Mouse (Mus musculus): Measurements from ENCODE around the gene Pitpnc1.

Pitpnc1 gene

GRCm38 (mm10) chr11:107408886-107409285 is 61.6 kb downstream of the Pitpnc1 start:
- no peak for DNase-seq (ENCODE audit: low read depth, low spot score)

- DNase-seq (ENCODE audit: low read depth, low spot score): no peak
Observed at GRCm38 (mm10) chr11:107407698-107408097, 62.8 kb downstream of the Pitpnc1 start.

GRCm38 (mm10) chr11:107405606-107406333 is 64.7 kb downstream of the Pitpnc1 start:
- DNase-seq (ENCODE audit: low read depth, low spot score): no peak

DNA sequence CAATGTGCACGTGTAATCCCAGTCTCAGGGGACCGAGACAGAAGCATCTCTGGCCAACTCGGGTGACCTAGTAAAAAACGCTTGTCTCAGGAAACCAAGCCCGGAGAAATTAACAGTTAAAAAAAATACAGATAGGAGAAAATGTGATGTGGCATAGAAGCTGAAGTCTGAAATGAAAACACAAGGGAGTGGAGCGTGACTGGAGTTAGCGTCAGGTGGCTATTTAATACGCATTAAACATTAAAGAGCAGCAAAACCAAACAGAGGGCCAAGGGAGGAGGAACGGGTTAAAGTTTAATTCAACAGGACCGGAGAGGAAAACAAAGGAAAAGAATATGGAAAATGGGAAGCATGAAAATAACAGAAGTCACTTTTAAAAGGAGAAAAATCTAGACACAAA is 67.2 kb downstream of the Pitpnc1 start:
- DNase-seq (ENCODE audit: low read depth, low spot score): no peak

GRCm38 (mm10) chr11:107401839-107402590 is 68.5 kb downstream of the Pitpnc1 start:
- DNase-seq (ENCODE audit: low read depth, low spot score): no peak

GRCm38 (mm10) chr11:107400826-107401225 is 69.7 kb downstream of the Pitpnc1 start:
- no peak for DNase-seq (ENCODE audit: low read depth, low spot score)

DNA sequence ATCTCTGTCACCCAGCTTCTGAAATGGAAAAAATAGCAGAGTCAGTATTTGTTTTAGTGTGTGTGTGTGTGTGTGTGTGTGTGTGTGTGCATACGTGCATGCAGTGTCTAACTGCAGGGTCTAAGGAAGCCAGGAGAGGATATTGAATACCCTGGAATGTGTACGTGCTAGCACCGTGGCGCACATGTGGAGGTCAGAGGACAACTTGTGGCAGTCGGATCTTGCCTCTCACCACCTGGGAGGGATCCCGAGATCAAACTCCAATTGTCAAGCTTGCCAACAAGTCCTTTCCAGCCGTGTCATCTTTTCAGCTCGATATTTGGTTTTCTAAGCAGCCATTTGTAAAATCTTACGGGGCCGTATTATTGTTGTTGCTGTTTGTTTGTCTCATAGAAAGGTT is 70.5 kb downstream of the Pitpnc1 start:
- no peak for DNase-seq (ENCODE audit: low read depth, low spot score)

DNA sequence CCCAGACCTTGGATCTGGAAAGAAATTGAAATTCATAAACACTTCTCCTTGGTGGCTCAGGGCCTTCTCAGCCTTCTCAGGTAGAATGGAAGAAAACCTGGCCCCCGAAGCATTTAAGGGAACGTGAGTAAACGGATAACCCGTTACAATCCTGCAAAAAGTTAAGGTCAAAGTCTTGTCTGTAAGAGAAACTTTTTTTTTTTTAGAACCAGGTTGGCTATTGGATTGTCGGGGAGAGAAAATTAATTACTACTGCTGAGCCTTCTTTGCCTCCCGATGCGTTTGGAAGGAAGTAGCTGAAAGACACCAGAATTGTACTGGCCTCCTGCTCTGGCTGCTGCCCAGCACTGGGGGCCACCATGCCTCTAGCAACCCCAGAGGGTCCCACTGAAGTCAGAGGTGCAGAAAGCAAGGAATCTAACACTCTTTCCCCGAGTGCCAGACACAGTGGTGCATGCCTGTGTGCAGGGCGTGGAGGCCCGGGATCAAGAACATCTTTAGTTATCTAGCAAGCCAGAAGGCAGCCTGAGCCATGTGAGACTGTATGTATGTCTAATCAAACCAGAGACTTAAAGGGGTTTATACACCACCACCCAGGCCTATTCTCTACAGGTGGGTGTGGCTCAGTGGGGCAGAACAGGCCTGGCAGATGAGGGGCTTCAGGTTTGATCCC is 73.0 kb downstream of the Pitpnc1 start:
- DNase-seq (ENCODE audit: low read depth, low spot score): no peak

- no peak for DNase-seq (ENCODE audit: low read depth, low spot score)
Observed at GRCm38 (mm10) chr11:107394245-107394644, 76.3 kb downstream of the Pitpnc1 start.

DNA sequence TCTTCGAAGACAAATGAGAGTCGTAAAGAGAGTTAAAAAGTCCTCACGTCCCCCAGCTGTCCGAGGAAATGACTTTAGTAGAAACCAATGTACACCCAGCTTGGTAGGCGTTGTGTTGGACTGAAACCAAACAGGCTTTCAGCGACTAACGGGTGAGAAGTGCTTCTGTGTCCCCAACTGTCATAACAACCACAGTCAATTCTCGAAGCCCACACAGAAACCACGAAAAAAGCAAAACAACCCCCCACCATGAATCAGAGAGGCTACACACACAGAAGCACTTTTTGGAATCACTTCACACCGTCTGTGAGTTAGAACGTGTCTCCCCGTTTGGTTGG is 76.7 kb downstream of the Pitpnc1 start:
- no peak for DNase-seq (ENCODE audit: low read depth, low spot score)

- no peak for DNase-seq (ENCODE audit: low read depth, low spot score)
Observed at GRCm38 (mm10) chr11:107393154-107393827, 77.2 kb downstream of the Pitpnc1 start.

GRCm38 (mm10) chr11:107390540-107390939 is 80.0 kb downstream of the Pitpnc1 start:
- DNase-seq (ENCODE audit: low read depth, low spot score): no peak

- DNase-seq (ENCODE audit: low read depth, low spot score): no peak
Observed at GRCm38 (mm10) chr11:107390001-107390400, 80.5 kb downstream of the Pitpnc1 start.

DNA sequence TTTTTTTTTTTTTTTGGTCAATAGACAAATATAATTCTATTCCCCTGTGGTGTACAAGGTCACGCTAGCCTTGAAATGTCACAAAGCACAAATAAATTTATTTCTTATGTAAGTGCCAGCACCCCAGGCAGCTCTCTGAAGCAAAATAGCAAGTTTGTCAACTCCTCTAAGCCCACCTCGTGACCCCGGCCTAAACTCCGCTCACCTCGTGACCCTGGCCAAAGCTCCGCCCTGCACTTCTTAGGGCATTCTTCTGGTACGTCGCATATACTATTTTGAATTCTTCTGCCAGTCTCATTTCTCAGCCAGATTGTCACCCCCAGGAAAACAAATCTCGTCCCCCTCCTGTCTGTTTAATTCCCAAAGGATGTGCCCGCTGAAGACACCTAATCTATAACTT is 84.0 kb downstream of the Pitpnc1 start:
- DNase-seq (ENCODE audit: low read depth, low spot score): no peak

DNA sequence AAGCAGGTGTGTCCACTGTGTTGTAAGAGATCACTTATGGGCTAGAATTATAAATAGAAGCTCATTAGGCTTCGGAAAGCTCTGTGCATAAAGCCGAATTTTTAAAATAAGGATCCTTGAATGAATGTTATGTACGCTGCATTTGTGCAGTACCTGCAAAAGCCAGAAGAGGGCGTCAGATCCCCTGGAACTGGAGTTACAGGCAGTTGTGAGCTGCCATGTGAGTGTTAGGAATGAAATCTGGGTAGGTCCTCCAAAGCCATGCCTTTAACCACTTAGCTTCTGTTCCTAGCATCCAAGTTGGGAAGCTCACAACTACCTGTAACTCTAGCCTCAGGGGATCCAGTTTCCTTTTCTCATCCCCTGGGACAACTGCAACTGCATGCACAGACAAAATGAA is 85.2 kb downstream of the Pitpnc1 start:
- no peak for DNase-seq (ENCODE audit: low read depth, low spot score)

- no peak for DNase-seq (ENCODE audit: low read depth, low spot score)
Observed at GRCm38 (mm10) chr11:107383985-107384384, 86.5 kb downstream of the Pitpnc1 start.

- DNase-seq (ENCODE audit: low read depth, low spot score): no peak
Observed at GRCm38 (mm10) chr11:107379965-107380364, 90.5 kb downstream of the Pitpnc1 start.

DNA sequence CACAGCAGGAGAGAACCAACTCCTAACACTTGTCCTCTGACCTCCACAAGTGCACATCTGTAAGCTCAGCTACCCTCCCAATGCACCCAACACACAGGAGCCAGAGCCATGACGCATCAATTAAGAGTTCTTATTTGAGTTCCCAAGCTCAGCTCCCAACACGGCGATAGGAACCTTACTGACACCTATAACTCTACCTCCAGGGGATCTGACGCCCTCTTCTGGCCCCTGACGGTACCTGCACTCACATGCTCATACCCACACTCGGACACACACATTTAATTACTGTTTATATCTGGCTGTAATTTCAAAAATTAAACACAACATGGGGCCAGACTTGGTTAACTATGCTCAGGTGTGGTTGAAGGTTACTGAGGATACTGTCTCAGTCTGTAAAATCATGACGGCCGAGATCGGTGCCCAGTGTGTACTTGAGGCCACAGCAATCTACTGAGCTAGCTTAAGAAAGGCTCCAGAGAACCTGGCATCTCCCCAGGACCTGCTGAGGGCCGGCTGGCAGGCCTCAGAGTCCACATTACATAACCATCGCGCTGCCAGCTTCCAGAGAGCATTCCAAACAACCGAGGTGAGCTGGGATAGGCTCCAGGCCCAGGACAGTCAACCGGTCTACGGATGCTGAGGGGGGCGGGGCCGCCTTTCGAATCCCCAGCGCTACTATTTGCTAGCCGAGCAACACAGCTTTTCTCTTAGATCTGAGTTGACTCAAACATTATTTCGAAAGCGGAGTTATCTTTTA is 91.2 kb downstream of the Pitpnc1 start:
- no peak for DNase-seq (ENCODE audit: low read depth, low spot score)

DNA sequence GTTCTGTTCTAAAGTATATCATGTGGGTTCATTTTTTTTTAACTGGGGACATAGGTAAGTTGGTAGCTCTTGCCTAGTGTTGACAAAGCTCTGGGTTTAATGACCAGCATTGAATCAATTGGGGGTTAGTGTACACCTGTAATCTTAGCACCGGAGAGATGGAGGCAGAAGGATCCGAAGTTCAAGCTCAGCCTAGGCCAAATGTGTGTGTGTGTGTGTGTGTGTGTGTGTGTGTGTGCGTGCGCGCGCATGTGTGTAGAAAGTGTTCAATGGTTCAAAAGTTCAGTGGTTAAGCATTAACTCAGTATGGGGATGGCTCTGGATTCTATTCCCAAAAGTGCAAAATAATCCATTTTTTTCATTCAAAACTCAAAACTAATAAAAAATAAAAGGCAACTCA is 93.2 kb downstream of the Pitpnc1 start:
- no peak for DNase-seq (ENCODE audit: low read depth, low spot score)

- no peak for DNase-seq (ENCODE audit: low read depth, low spot score)
Observed at GRCm38 (mm10) chr11:107376272-107376671, 94.2 kb downstream of the Pitpnc1 start.

DNA sequence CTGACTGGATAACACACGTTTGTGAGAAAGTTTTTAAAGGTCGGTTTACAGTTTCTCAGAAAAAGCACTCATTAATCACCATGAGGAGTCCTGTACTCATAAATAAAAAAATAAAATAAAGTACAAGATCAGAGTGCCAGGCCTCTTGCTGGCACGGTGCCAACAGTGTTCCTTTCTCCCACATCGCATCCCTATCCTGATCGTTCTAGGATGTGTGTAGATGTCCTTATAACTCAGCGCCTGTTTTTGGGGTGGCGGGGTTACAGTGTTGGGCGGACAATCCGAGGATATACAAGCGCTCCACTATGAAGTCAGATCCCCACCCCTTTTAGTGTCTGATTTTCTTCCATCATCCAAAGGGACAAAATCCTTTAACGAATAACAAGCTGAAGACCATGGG is 94.7 kb downstream of the Pitpnc1 start:
- DNase-seq (ENCODE audit: low read depth, low spot score): no peak
